Mouse (Mus musculus): ENCODE data around the gene Bckdhb. TPM values are rescaled to one million over a fixed set of nuclear protein-coding genes. Genes with fewer than 3 reads are reported as not detected.

Gene Bckdhb
- total RNA-seq, 1 experiment, result 30.7 TPM

GRCm38 (mm10) chr9:84090316-84091063 is 165.5 kb downstream of the Bckdhb start:
- Histone ChIP-seq H3K9me3 (ENCODE audit: control insufficient read depth, insufficient read depth, low read depth, low read length) (no peaks in the 10 kb centered on the region), H3K4me1 (ENCODE audit: control insufficient read depth in 2 of 2, insufficient read depth in 2 of 2, low read length in 2 of 2, poor library complexity in 1 of 2) (no peaks in the 10 kb centered on the region), H3K27ac (ENCODE audit: insufficient read depth, low read depth, low read length, poor library complexity, severe bottlenecking) (no peak overlapping the region), H3K9ac (ENCODE audit: insufficient read depth, low read depth, low read length, poor library complexity, severe bottlenecking) (no peak overlapping the region), H3K36me3 (ENCODE audit: control insufficient read depth, insufficient read depth, low read length, poor library complexity, severe bottlenecking) (no peaks in the 10 kb centered on the region), H3K4me3 (ENCODE audit: insufficient read depth in 1 of 2, low read depth in 1 of 2, low read length in 2 of 2, poor library complexity in 1 of 2, severe bottlenecking in 1 of 2) (no peak overlapping the region)
- no peak for DNase-seq (ENCODE audit: low read depth, low spot score)
- in situ Hi-C loops (cut with MboI; ENCODE audit: low sequenced_read_pairs in 2 of 2, unreplicated experiment in 2 of 2), result no loop called here
- TF ChIP-seq CHD2 (IDR thresholded peaks at IDR 0.05; ENCODE audit: low read depth, low read length), result no peak
- no peak for TF ChIP-seq HCFC1 (IDR thresholded peaks at IDR 0.05; ENCODE audit: borderline replicate concordance, insufficient read depth, low read length)
- no peak for TF ChIP-seq MAFK (IDR thresholded peaks at IDR 0.05; ENCODE audit: insufficient read depth, low read depth, low read length)
- no peak for TF ChIP-seq ZC3H11A (IDR thresholded peaks at IDR 0.05; ENCODE audit: borderline replicate concordance, low read depth, low read length)
- no peak for TF ChIP-seq ZNF384 (IDR thresholded peaks at IDR 0.05; ENCODE audit: low read depth, low read length)

GRCm38 (mm10) chr9:84092994-84093393 is 168.0 kb downstream of the Bckdhb start:
- TF ChIP-seq ZC3H11A (IDR thresholded peaks at IDR 0.05; ENCODE audit: borderline replicate concordance, low read depth, low read length), result no peak
- TF ChIP-seq MAFK (IDR thresholded peaks at IDR 0.05; ENCODE audit: insufficient read depth, low read depth, low read length), result no peak
- TF ChIP-seq ZNF384 (IDR thresholded peaks at IDR 0.05; ENCODE audit: low read depth, low read length), result no peak
- no peak for TF ChIP-seq CHD2 (IDR thresholded peaks at IDR 0.05; ENCODE audit: low read depth, low read length)
- no peak for TF ChIP-seq HCFC1 (IDR thresholded peaks at IDR 0.05; ENCODE audit: borderline replicate concordance, insufficient read depth, low read length)
- H3K4me3 ChIP-seq (ENCODE audit: insufficient read depth in 1 of 2, low read depth in 1 of 2, low read length in 2 of 2, poor library complexity in 1 of 2, severe bottlenecking in 1 of 2), result no peak overlapping the region
- no peak overlapping the region for H3K27ac ChIP-seq (ENCODE audit: insufficient read depth, low read depth, low read length, poor library complexity, severe bottlenecking)
- H3K9ac ChIP-seq (ENCODE audit: insufficient read depth, low read depth, low read length, poor library complexity, severe bottlenecking), result no peak overlapping the region
- no peaks in the 10 kb centered on the region for H3K4me1 ChIP-seq (ENCODE audit: control insufficient read depth in 2 of 2, insufficient read depth in 2 of 2, low read length in 2 of 2, poor library complexity in 1 of 2)
- no peaks in the 10 kb centered on the region for H3K9me3 ChIP-seq (ENCODE audit: control insufficient read depth, insufficient read depth, low read depth, low read length)
- DNase-seq (ENCODE audit: low read depth, low spot score), result no peak
- no peaks in the 10 kb centered on the region for H3K36me3 ChIP-seq (ENCODE audit: control insufficient read depth, insufficient read depth, low read length, poor library complexity, severe bottlenecking)
- in situ Hi-C loops (cut with MboI; ENCODE audit: low sequenced_read_pairs in 2 of 2, unreplicated experiment in 2 of 2), result no loop called here

GRCm38 (mm10) chr9:84094111-84094510 is 169.2 kb downstream of the Bckdhb start:
- Histone ChIP-seq H3K4me3 (ENCODE audit: insufficient read depth in 1 of 2, low read depth in 1 of 2, low read length in 2 of 2, poor library complexity in 1 of 2, severe bottlenecking in 1 of 2) (no peak overlapping the region), H3K9ac (ENCODE audit: insufficient read depth, low read depth, low read length, poor library complexity, severe bottlenecking) (no peak overlapping the region), H3K36me3 (ENCODE audit: control insufficient read depth, insufficient read depth, low read length, poor library complexity, severe bottlenecking) (no peaks in the 10 kb centered on the region), H3K4me1 (ENCODE audit: control insufficient read depth in 2 of 2, insufficient read depth in 2 of 2, low read length in 2 of 2, poor library complexity in 1 of 2) (no peaks in the 10 kb centered on the region), H3K9me3 (ENCODE audit: control insufficient read depth, insufficient read depth, low read depth, low read length) (no peaks in the 10 kb centered on the region), H3K27ac (ENCODE audit: insufficient read depth, low read depth, low read length, poor library complexity, severe bottlenecking) (no peak overlapping the region)
- DNase-seq (ENCODE audit: low read depth, low spot score), result no peak
- TF ChIP-seq CHD2 (IDR thresholded peaks at IDR 0.05; ENCODE audit: low read depth, low read length) (no peak), ZNF384 (IDR thresholded peaks at IDR 0.05; ENCODE audit: low read depth, low read length) (no peak), ZC3H11A (IDR thresholded peaks at IDR 0.05; ENCODE audit: borderline replicate concordance, low read depth, low read length) (no peak)
- in situ Hi-C loops (cut with MboI; ENCODE audit: low sequenced_read_pairs in 2 of 2, unreplicated experiment in 2 of 2), result no loop called here

GRCm38 (mm10) chr9:84096484-84097015 is 171.6 kb downstream of the Bckdhb start:
- H3K9me3 ChIP-seq (ENCODE audit: control insufficient read depth, insufficient read depth, low read depth, low read length), result no peaks in the 10 kb centered on the region
- no peak overlapping the region for H3K27ac ChIP-seq (ENCODE audit: insufficient read depth, low read depth, low read length, poor library complexity, severe bottlenecking)
- H3K4me1 ChIP-seq (ENCODE audit: control insufficient read depth in 2 of 2, insufficient read depth in 2 of 2, low read length in 2 of 2, poor library complexity in 1 of 2), result no peaks in the 10 kb centered on the region
- no peak overlapping the region for H3K9ac ChIP-seq (ENCODE audit: insufficient read depth, low read depth, low read length, poor library complexity, severe bottlenecking)
- no peak for DNase-seq (ENCODE audit: low read depth, low spot score)
- H3K36me3 ChIP-seq (ENCODE audit: control insufficient read depth, insufficient read depth, low read length, poor library complexity, severe bottlenecking), result no peaks in the 10 kb centered on the region
- TF ChIP-seq CHD2 (IDR thresholded peaks at IDR 0.05; ENCODE audit: low read depth, low read length), result no peak
- no peak for TF ChIP-seq HCFC1 (IDR thresholded peaks at IDR 0.05; ENCODE audit: borderline replicate concordance, insufficient read depth, low read length)
- TF ChIP-seq ZNF384 (IDR thresholded peaks at IDR 0.05; ENCODE audit: low read depth, low read length), result no peak
- no peak for TF ChIP-seq ZC3H11A (IDR thresholded peaks at IDR 0.05; ENCODE audit: borderline replicate concordance, low read depth, low read length)
- no peak for TF ChIP-seq MAFK (IDR thresholded peaks at IDR 0.05; ENCODE audit: insufficient read depth, low read depth, low read length)
- in situ Hi-C loops (cut with MboI; ENCODE audit: low sequenced_read_pairs in 2 of 2, unreplicated experiment in 2 of 2), result no loop called here
- no peak overlapping the region for H3K4me3 ChIP-seq (ENCODE audit: insufficient read depth in 1 of 2, low read depth in 1 of 2, low read length in 2 of 2, poor library complexity in 1 of 2, severe bottlenecking in 1 of 2)

Data from ES-E14 (cell line).